Mouse (Mus musculus): ENCODE results near the gene Jarid2. TPM values are rescaled to one million over a fixed set of nuclear protein-coding genes. Genes with fewer than 3 reads are reported as not detected.

Gene Jarid2
- polyA plus RNA-seq, 1 experiment, result 21.0 TPM

DNA sequence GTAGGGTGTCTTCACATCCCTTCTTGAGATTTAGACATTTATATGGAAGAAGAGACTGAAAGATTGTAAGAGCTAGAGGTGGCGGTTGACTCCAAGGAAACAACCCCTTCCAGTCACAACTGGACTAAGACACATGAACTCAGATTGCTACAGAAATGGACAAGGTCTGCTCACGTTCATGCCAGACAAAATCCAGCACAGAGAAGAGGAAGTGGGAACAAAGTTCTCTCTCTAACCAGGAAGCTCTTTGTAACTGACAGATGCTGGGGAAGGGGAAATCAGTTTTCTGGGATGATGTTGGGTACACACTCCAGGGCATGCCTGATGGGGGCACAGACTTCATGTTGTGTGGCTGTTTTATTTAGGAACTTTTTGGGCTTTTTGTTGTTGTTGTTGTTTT, 197.0 kb downstream of the Jarid2 start:
- no peaks in the 10 kb centered on the region for H3K27me3 ChIP-seq (ENCODE audit: control insufficient read depth, insufficient read depth, low read length)
- TF ChIP-seq CTCF (IDR thresholded peaks at IDR 0.05; ENCODE audit: control insufficient read depth, insufficient read depth, insufficient replicate concordance, low read depth, low read length) (no peak), POLR2A (IDR thresholded peaks at IDR 0.05; ENCODE audit: control insufficient read depth, low read depth, low read length) (no peak)
- H3K27ac ChIP-seq (ENCODE audit: control insufficient read depth, insufficient read depth, low read depth, low read length), result no peak overlapping the region
- H3K4me1 ChIP-seq (ENCODE audit: control insufficient read depth, insufficient read depth, low read length), result no peaks in the 10 kb centered on the region
- no peak overlapping the region for H3K4me3 ChIP-seq (ENCODE audit: control insufficient read depth, low read depth, low read length)
- H3K36me3 ChIP-seq (ENCODE audit: control insufficient read depth, insufficient read depth, low read length), result peaks cover 1% of the 10 kb centered on the region

DNA sequence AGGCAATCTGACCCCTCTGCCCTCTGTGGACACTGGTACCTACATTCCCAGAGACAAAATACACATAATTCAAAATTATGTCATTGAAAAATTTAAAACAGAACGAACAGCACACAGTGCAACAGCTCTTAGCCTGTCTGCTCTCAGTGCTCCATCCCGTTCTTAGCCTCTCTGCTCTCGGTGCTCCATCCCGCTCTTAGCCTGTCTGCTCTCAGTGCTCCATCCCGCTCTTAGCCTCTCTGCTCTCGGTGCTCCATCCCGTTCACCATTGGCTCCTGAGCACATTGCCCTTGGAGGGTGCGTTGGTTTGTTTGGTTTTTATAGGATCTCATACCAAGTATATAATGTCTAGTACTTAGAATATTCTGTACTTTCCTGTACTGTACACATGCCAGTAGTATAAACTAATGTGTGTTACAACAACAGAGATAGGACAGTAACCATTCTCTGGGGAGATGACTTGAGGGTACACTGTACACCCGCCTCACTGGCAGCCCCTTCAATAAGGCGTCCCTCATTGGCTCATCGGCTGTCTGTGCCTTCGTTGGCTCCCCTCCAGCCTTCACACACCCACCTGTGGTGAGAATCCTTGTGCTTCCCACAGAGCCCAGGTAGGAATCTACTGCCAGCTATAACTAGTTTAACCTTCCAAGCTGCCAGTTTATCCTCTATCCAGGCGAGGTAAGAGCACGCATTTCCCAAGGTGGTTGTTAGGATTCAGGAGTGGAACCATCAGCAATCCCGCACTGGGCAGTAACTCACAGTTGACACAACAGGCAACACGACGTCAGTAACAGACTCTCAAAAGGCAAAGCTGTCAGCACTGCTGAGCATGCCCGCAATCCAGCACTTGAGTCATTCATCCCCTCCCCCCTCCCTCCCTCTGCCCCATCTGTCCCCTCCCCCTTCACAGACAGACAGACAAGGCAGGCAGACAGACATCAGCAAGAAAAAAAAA, 203.3 kb downstream of the Jarid2 start:
- Histone ChIP-seq H3K27me3 (ENCODE audit: control insufficient read depth, insufficient read depth, low read length) (no peaks in the 10 kb centered on the region), H3K4me3 (ENCODE audit: control insufficient read depth, low read depth, low read length) (no peak overlapping the region), H3K27ac (ENCODE audit: control insufficient read depth, insufficient read depth, low read depth, low read length) (no peak overlapping the region), H3K4me1 (ENCODE audit: control insufficient read depth, insufficient read depth, low read length) (no peaks in the 10 kb centered on the region), H3K36me3 (ENCODE audit: control insufficient read depth, insufficient read depth, low read length) (peaks cover 1% of the 10 kb centered on the region; the same call in 1 of the 2 replicates)
- TF ChIP-seq CTCF (IDR thresholded peaks at IDR 0.05; ENCODE audit: control insufficient read depth, insufficient read depth, insufficient replicate concordance, low read depth, low read length) (no peak), POLR2A (IDR thresholded peaks at IDR 0.05; ENCODE audit: control insufficient read depth, low read depth, low read length) (no peak)

DNA sequence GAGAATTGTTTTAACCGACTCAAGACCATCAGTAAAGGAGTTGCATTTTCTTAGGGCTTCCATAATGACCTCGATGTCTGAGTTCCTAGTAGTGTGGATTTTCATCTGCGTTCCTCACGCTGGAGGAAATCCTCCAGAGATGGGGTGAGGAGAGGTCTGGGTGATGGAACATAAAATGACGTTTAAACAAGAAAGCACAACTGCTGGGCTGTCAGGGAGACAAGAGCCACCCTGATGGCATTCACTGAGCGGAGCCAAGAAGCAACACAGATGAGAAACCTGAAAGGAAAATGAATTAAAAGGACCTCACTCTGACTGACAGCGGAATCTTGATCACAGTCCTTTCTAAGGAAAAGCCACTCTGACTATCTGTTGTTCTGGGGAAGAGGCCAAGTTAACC, 204.3 kb downstream of the Jarid2 start:
- TF ChIP-seq CTCF (IDR thresholded peaks at IDR 0.05; ENCODE audit: control insufficient read depth, insufficient read depth, insufficient replicate concordance, low read depth, low read length) (no peak), POLR2A (IDR thresholded peaks at IDR 0.05; ENCODE audit: control insufficient read depth, low read depth, low read length) (no peak)
- H3K27me3 ChIP-seq (ENCODE audit: control insufficient read depth, insufficient read depth, low read length), result no peaks in the 10 kb centered on the region
- no peaks in the 10 kb centered on the region for H3K4me1 ChIP-seq (ENCODE audit: control insufficient read depth, insufficient read depth, low read length)
- peaks cover 1% of the 10 kb centered on the region; the same call in 1 of the 2 replicates for H3K36me3 ChIP-seq (ENCODE audit: control insufficient read depth, insufficient read depth, low read length)
- H3K4me3 ChIP-seq (ENCODE audit: control insufficient read depth, low read depth, low read length), result no peak overlapping the region
- no peak overlapping the region for H3K27ac ChIP-seq (ENCODE audit: control insufficient read depth, insufficient read depth, low read depth, low read length)

GRCm38 (mm10) chr13:44937681-44938080, 208.4 kb downstream of the Jarid2 start:
- Histone ChIP-seq H3K4me1 (ENCODE audit: control insufficient read depth, insufficient read depth, low read length) (no peaks in the 10 kb centered on the region), H3K4me3 (ENCODE audit: control insufficient read depth, low read depth, low read length) (no peak overlapping the region), H3K36me3 (ENCODE audit: control insufficient read depth, insufficient read depth, low read length) (no peaks in the 10 kb centered on the region), H3K27ac (ENCODE audit: control insufficient read depth, insufficient read depth, low read depth, low read length) (no peak overlapping the region), H3K27me3 (ENCODE audit: control insufficient read depth, insufficient read depth, low read length) (no peaks in the 10 kb centered on the region)
- TF ChIP-seq POLR2A (IDR thresholded peaks at IDR 0.05; ENCODE audit: control insufficient read depth, low read depth, low read length) (no peak), CTCF (IDR thresholded peaks at IDR 0.05; ENCODE audit: control insufficient read depth, insufficient read depth, insufficient replicate concordance, low read depth, low read length) (no peak)

- TF ChIP-seq POLR2A (IDR thresholded peaks at IDR 0.05; ENCODE audit: control insufficient read depth, low read depth, low read length) (no peak), CTCF (IDR thresholded peaks at IDR 0.05; ENCODE audit: control insufficient read depth, insufficient read depth, insufficient replicate concordance, low read depth, low read length) (no peak)
- no peak overlapping the region for H3K27ac ChIP-seq (ENCODE audit: control insufficient read depth, insufficient read depth, low read depth, low read length)
These were observed 210.2 kb downstream of the Jarid2 start for GRCm38 (mm10) chr13:44939326-44940035.

DNA sequence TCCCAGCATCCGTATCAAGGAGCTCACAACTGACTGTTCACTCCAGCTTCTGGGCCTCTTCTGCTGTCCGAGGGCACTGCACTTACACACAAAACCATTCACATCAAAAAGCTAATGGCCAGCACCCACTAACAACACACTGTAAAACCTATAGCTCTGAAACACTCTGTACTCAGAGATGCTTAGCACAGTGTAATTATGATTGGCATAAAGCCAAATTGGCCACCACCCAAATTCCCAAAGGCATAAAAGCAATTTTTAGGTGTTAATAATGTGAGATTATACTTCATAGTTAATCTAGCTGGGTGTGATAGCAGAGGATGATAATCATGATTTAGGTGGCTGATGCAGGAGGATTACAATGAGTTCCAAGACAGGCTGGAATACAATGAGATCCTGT, 214.3 kb downstream of the Jarid2 start:
- Histone ChIP-seq H3K4me1 (ENCODE audit: control insufficient read depth, insufficient read depth, low read length) (no peaks in the 10 kb centered on the region), H3K27ac (ENCODE audit: control insufficient read depth, insufficient read depth, low read depth, low read length) (no peak overlapping the region), H3K4me3 (ENCODE audit: control insufficient read depth, low read depth, low read length) (no peak overlapping the region), H3K27me3 (ENCODE audit: control insufficient read depth, insufficient read depth, low read length) (no peaks in the 10 kb centered on the region), H3K36me3 (ENCODE audit: control insufficient read depth, insufficient read depth, low read length) (0 out of 2 replicates have a peak, but pooled peaks cover 1% of the 10 kb centered on the region)
- TF ChIP-seq POLR2A (IDR thresholded peaks at IDR 0.05; ENCODE audit: control insufficient read depth, low read depth, low read length) (no peak), CTCF (IDR thresholded peaks at IDR 0.05; ENCODE audit: control insufficient read depth, insufficient read depth, insufficient replicate concordance, low read depth, low read length) (no peak)

More at GRCm38 (mm10) chr13:44939326-44940035, 210.2 kb downstream of the Jarid2 start:
- Histone ChIP-seq H3K36me3 (ENCODE audit: control insufficient read depth, insufficient read depth, low read length) (no peaks in the 10 kb centered on the region), H3K4me1 (ENCODE audit: control insufficient read depth, insufficient read depth, low read length) (no peaks in the 10 kb centered on the region), H3K27me3 (ENCODE audit: control insufficient read depth, insufficient read depth, low read length) (no peaks in the 10 kb centered on the region), H3K4me3 (ENCODE audit: control insufficient read depth, low read depth, low read length) (no peak overlapping the region)

Measured in testis, adult 2 months (tissue).